Mouse (Mus musculus) heart, embryonic 14.5 days (tissue): Measurements from ENCODE around the gene Jade2. TPM values are rescaled to one million over a fixed set of nuclear protein-coding genes. Genes with fewer than 3 reads are reported as not detected.

Experiments
- ATAC-seq: fragments of 200-750 bp; cut with Nextera tagmentation; 2 replicates; pipeline ENCODE4 v1.8.0; 2017; ENCODE audit warnings: low read depth, moderate TSS enrichment; ENCODE audit not compliant: insufficient number of reproducible peaks, insufficient read depth, low FRiP score
- H3K27ac ChIP-seq, 2 experiments: fragments of 200-500 bp in 1 of 2; fragments of 300-500 bp in 1 of 2; sonication (generic) in 1 of 2; replicated peaks in 1 of 2; 2 replicates each; pipeline ENCODE4 v1.5.1; 2012 to 2014; ENCODE audit warnings: low read depth in 2 of 2, low read length in 2 of 2, control low read depth in 1 of 2, mild to moderate bottlenecking in 1 of 2, mixed read lengths in 1 of 2; ENCODE audit not compliant: control insufficient read depth in 1 of 2, insufficient read depth in 1 of 2
- H3K27me3 ChIP-seq: fragments of 300-500 bp; sonication (generic); 2 replicates; pipeline ENCODE4 v1.6.1; 2014; ENCODE audit warnings: mild to moderate bottlenecking, low read length, control low read depth; ENCODE audit not compliant: control insufficient read depth, insufficient read depth
- H3K36me3 ChIP-seq: fragments of 300-500 bp; sonication (generic); 2 replicates; pipeline ENCODE4 v1.6.1; 2014; ENCODE audit warnings: mild to moderate bottlenecking, control low read depth, low read length, mixed read lengths; ENCODE audit not compliant: control insufficient read depth, insufficient read depth
- H3K4me1 ChIP-seq, 2 experiments: fragments of 200-500 bp in 1 of 2; fragments of 300-500 bp in 1 of 2; sonication (generic) in 1 of 2; 2 replicates each; pipeline ENCODE4 v1.6.1; 2012 to 2014; ENCODE audit warnings: low read length in 2 of 2, control low read depth in 1 of 2, mixed read lengths in 1 of 2; ENCODE audit not compliant: control insufficient read depth in 2 of 2, insufficient read depth in 2 of 2
- H3K4me2 ChIP-seq: fragments of 300-500 bp; sonication (generic); 2 replicates; pipeline ENCODE4 v1.6.1; 2014; ENCODE audit warnings: mild to moderate bottlenecking, low read length
- H3K4me3 ChIP-seq, 2 experiments: fragments of 200-500 bp in 1 of 2; fragments of 300-500 bp in 1 of 2; sonication (generic) in 1 of 2; 2 replicates each; pipeline ENCODE4 v1.5.1; 2012 to 2014; ENCODE audit warnings: low read length in 2 of 2, mild to moderate bottlenecking in 2 of 2, control low read depth in 1 of 2, low read depth in 1 of 2, moderate library complexity in 1 of 2; ENCODE audit not compliant: control insufficient read depth in 1 of 2, insufficient read depth in 1 of 2
- H3K9ac ChIP-seq: fragments of 300-500 bp; sonication (generic); 2 replicates; pipeline ENCODE4 v1.6.1; 2014; ENCODE audit warnings: mild to moderate bottlenecking, low read length
- H3K9me3 ChIP-seq: fragments of 300-500 bp; sonication (generic); 2 replicates; pipeline ENCODE4 v1.6.1; 2016; ENCODE audit warnings: low read length, control low read depth; ENCODE audit not compliant: control insufficient read depth
- WGBS: fragments of 180-500 bp; shearing (Covaris S2); extraction: QIAGEN DNeasy Blood & Tissue Kit; methylation state at CpG from one replicate; pipeline ENCODE4 v1.1.7; 2014; 5-methylcytosine and 5-hydroxymethylcytosine counted together
- polyA plus RNA-seq: library from polyadenylated mRNA; unstranded; fragments of >200 nt; fragmentation: Nextera tagmentation; extraction: Ambion mirVana; gene quantifications from 2 replicates; pipeline ENCODE4 v1.2.1, GENCODE M21; 2014

The Jade2 gene
- polyA plus RNA-seq, 1 experiment from 2014 or later: 0.61 TPM

GRCm38 (mm10) chr11:51874266-51875036 lies 17.0 kb upstream of the Jade2 start:
- 52% methylated on average over 7 of the region's 7 CpGs for WGBS
- H3K27me3 ChIP-seq: no peaks in the 10 kb centered on the region
- no peaks in the 10 kb centered on the region for H3K36me3 ChIP-seq
- peaks cover 0 to 2% of the 10 kb centered on the region in 2 experiments; a peak in 1 of 4 replicates for H3K4me1 ChIP-seq
- H3K4me3 ChIP-seq: no peak overlapping the region
- ATAC-seq: no peak
- H3K9ac ChIP-seq: no peak overlapping the region
- no peak overlapping the region for H3K27ac ChIP-seq
- no peaks in the 10 kb centered on the region for H3K9me3 ChIP-seq
- no peak overlapping the region for H3K4me2 ChIP-seq

GRCm38 (mm10) chr11:51873141-51873540 lies 15.7 kb upstream of the Jade2 start:
- WGBS: 81% methylated on average over 5 of the region's 5 CpGs
- ATAC-seq: no peak
- Histone ChIP-seq H3K9me3 (no peaks in the 10 kb centered on the region), H3K9ac (no peak overlapping the region), H3K4me3 (no peak overlapping the region), H3K4me1 (peaks cover 0 to 2% of the 10 kb centered on the region in 2 experiments; a peak in 1 of 4 replicates), H3K27me3 (no peaks in the 10 kb centered on the region), H3K4me2 (no peak overlapping the region), H3K27ac (no peak overlapping the region), H3K36me3 (no peaks in the 10 kb centered on the region)

GRCm38 (mm10) chr11:51867261-51867660 lies 9.8 kb upstream of the Jade2 start:
- Histone ChIP-seq H3K4me1 (no peaks in the 10 kb centered on the region), H3K36me3 (no peaks in the 10 kb centered on the region), H3K27ac (no peak overlapping the region), H3K27me3 (no peaks in the 10 kb centered on the region), H3K9ac (no peak overlapping the region), H3K9me3 (no peaks in the 10 kb centered on the region), H3K4me3 (no peak overlapping the region), H3K4me2 (no peak overlapping the region)
- WGBS: 90% methylated on average over 10 of the region's 10 CpGs
- no peak for ATAC-seq

GRCm38 (mm10) chr11:51866020-51866419 lies 8.6 kb upstream of the Jade2 start:
- H3K9me3 ChIP-seq: no peaks in the 10 kb centered on the region
- H3K4me1 ChIP-seq: no peaks in the 10 kb centered on the region
- no peak overlapping the region for H3K9ac ChIP-seq
- WGBS: 47% methylated on average over 3 of the region's 3 CpGs
- no peaks in the 10 kb centered on the region for H3K27me3 ChIP-seq
- H3K4me3 ChIP-seq: no peak overlapping the region
- no peak for ATAC-seq
- no peak overlapping the region for H3K27ac ChIP-seq
- no peaks in the 10 kb centered on the region for H3K36me3 ChIP-seq
- no peak overlapping the region for H3K4me2 ChIP-seq

DNA sequence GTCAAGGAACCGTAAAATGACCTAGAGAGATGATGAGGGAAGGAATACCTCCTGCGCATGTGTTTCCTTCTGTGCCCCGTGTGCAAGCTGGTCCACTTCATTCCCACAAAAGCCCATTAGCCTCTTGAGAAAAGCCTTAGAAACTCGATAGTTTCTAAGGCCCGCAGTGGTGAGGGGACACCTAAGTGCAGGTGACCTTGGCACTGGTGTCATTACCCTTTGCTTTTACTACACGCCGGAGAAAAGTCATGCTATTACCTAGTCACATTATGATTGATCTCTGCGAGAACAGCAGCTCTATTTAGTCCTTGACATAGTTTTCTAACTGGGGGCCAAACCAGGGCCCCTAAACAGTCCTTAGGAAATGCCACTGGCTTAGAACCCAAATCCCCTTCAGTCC lies 3.2 kb upstream of the Jade2 start:
- Histone ChIP-seq H3K4me2 (no peak overlapping the region), H3K9me3 (no peaks in the 10 kb centered on the region), H3K9ac (no peak overlapping the region), H3K27me3 (no peaks in the 10 kb centered on the region), H3K4me1 (peaks cover 2 to 4% of the 10 kb centered on the region in 2 experiments; a peak in 1 of 4 replicates), H3K4me3 (no peak overlapping the region), H3K27ac (no peak overlapping the region), H3K36me3 (no peaks in the 10 kb centered on the region)
- no peak for ATAC-seq
- WGBS: 91% methylated on average over 8 of the region's 8 CpGs

- no peak overlapping the region for H3K4me2 ChIP-seq
- no peak overlapping the region for H3K27ac ChIP-seq
- no peaks in the 10 kb centered on the region for H3K36me3 ChIP-seq
- no peak overlapping the region for H3K9ac ChIP-seq
- H3K4me3 ChIP-seq: no peak overlapping the region
- H3K4me1 ChIP-seq: peaks cover 2 to 10% of the 10 kb centered on the region in 2 experiments; a peak in 3 of 4 replicates
- ATAC-seq: no peak
- H3K27me3 ChIP-seq: no peaks in the 10 kb centered on the region
- 25% methylated on average over 2 of the region's 2 CpGs for WGBS
- no peaks in the 10 kb centered on the region for H3K9me3 ChIP-seq
These were observed 2.1 kb upstream of the Jade2 start for GRCm38 (mm10) chr11:51859561-51859960.

- H3K9me3 ChIP-seq: no peaks in the 10 kb centered on the region
- WGBS: under 1% methylated on average over 27 of the region's 28 CpGs
- H3K27ac ChIP-seq: peak overlapping the region in 1 of 2 experiments; percentile 70; a peak in 2 of 4 replicates
- ATAC-seq: no peak
- H3K9ac ChIP-seq: peak overlapping the region; percentile 80
- no peaks in the 10 kb centered on the region for H3K36me3 ChIP-seq
- peaks cover 2 to 10% of the 10 kb centered on the region in 2 experiments; a peak in 3 of 4 replicates for H3K4me1 ChIP-seq
- H3K4me2 ChIP-seq: peak overlapping the region; percentile 99
- peak overlapping the region; percentile 65 to 75 for H3K4me3 ChIP-seq
- no peaks in the 10 kb centered on the region for H3K27me3 ChIP-seq
These were observed 1.1 kb upstream of the Jade2 start for GRCm38 (mm10) chr11:51858528-51859051.
